Mouse (Mus musculus): Measurements from ENCODE around the gene D630003M21Rik.

Gene D630003M21Rik

GRCm38 (mm10) chr2:158141271-158141670 lies 87.8 kb downstream of the D630003M21Rik start:
- DNase-seq (ENCODE audit: low spot score) = no peak

DNA sequence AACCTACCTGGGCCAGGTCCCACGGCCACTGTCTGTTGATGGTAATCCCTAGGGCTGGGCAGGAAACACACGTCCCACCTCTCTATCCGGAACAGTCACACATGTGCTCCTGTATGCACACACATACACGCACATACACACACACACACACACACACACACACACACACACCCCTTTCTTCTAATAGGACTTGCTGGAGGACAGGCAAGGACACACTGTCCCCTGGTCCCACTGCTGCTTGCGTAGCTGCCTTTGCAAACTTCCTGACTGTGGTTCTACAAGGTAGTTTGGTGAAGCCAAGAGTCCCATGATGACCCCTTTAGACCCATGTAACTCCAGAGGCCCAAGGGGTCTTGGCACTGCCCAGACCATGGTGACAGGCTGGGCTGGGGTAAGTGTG lies 88.4 kb downstream of the D630003M21Rik start:
- DNase-seq (ENCODE audit: low spot score) = no peak

DNA sequence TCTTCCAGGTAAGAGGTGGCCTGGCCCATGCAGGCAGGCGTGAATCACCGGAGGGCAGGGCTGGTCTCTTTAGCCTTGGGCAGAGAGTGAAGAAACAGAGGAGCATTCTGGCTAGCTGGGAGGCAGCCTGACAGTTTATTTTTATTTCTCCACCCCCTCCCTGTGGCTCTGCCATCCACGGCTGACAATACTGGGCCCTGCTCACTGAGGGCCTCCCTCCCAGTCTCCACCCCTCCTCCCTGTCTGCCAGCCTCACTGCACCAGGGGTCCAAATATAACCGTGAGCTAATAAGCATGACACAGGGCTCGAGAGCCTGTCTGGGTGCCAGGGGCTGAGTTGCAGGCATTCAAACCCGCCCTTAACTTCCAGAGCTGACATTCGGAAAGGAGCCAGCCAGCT lies 89.4 kb downstream of the D630003M21Rik start:
- peak; percentile 64 for DNase-seq (ENCODE audit: low spot score)

- DNase-seq (ENCODE audit: low spot score) = no peak
Measured at GRCm38 (mm10) chr2:158138778-158139177, 90.2 kb downstream of the D630003M21Rik start.

DNA sequence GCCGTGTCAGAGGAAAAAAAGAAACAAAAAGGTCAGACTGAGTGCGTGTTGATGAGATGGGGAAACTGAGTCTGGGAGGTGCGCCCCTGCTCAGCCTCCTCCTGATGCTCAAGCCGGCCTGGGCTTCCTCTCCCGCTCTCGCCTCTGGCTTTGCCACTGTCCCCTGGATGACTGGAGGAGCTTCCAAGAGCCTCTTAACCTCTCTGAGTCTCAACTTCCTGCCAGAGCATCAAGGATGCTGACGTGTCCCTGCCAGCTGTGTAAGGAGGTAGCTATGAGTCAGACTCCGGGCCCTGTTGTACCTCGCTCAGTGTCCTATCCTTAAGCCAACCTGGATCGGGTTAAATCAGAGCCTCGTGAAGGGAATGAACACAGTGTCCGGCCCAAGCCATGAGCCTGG lies 91.3 kb downstream of the D630003M21Rik start:
- DNase-seq (ENCODE audit: low spot score) = no peak

DNA sequence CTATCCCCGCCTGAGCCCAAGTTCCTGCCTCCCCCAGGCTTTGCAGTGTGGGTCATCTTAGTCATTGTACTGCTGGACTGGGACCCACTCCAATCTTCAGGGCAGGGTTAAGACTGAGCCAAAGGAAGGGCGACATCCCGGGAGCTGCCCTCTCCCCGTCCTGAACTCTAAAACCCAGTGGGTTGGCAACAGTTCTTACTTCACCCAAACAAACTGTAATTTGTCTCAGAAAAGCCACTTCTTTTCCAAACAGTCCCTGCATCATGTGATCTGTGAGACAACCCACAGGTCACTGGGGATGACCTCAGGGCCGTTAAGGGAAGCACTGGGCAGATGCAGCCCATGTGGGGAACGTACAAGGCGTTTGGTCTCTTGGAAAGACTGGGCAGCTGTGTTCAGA lies 92.8 kb downstream of the D630003M21Rik start:
- no peak for DNase-seq (ENCODE audit: low spot score)

GRCm38 (mm10) chr2:158133050-158133449 lies 96.0 kb downstream of the D630003M21Rik start:
- no peak for DNase-seq (ENCODE audit: low spot score)
